8 mouse cellular contexts compared by ENCODE assay signal in genomic region chr4:130308231-130309081, GRCm38 (mm10). TPM values are rescaled to one million over a fixed set of nuclear protein-coding genes. Genes with fewer than 3 reads are reported as not detected.
DNase-seq lines count a peak whose midpoint lies in the region; ATAC-seq and TF ChIP-seq lines count a peak whose summit lies in the region.

Gene Fabp3 (plus strand): TSS chr4:130308595.
Gene Gm10570 (minus strand): TSS chr4:130308674.

- peak within 1 kb of the TSS; percentile 65 for H3K4me3 ChIP-seq in forebrain, embryonic 16.5 days (replicated peaks; ENCODE audit: low read length)
- peak within 1 kb of the TSS; percentile 57 for H3K4me3 ChIP-seq in lung, adult 2 months (replicated peaks; ENCODE audit: extremely low read depth, low read depth, low read length)

- H3K27me3 ChIP-seq in forebrain, embryonic 16.5 days (replicated peaks; ENCODE audit: control insufficient read depth, insufficient read depth, low read length) = 0 out of 2 replicates have a peak, but pooled peaks cover 7% of the 10 kb centered on the region

- WGBS in forebrain, embryonic 16.5 days = under 1% methylated on average over 52 of the region's 52 CpGs
- WGBS in lung, adult 2 months = 1% methylated on average over 52 of the region's 52 CpGs

- TF ChIP-seq POLR2A in lung, adult 2 months (IDR thresholded peaks at IDR 0.05; ENCODE audit: borderline replicate concordance, extremely low read depth, low read depth, low read length) = no peak

- peaks cover 12% of the 10 kb centered on the region for H3K4me1 ChIP-seq in forebrain, embryonic 16.5 days (replicated peaks; ENCODE audit: control insufficient read depth, insufficient read depth, low read length)
- H3K4me1 ChIP-seq in lung, adult 2 months (ENCODE audit: control insufficient read depth, insufficient read depth, low read length) = no peaks in the 10 kb centered on the region

- H3K4me2 ChIP-seq in forebrain, embryonic 16.5 days (ENCODE audit: low read length) = peak within 1 kb of the TSS; percentile 89

- H3K9ac ChIP-seq in forebrain, embryonic 16.5 days (replicated peaks; ENCODE audit: low read depth, low read length) = peak within 1 kb of the TSS; percentile 62

- DNase-seq in CD4-positive helper T cell, adult 2 months (ENCODE audit: low read depth, low spot score) = peak; percentile 25
- peak; percentile 83 for DNase-seq in cerebellum, adult 11-12 months
- peak; percentile 75 to 80 for DNase-seq in heart, postnatal 14 days
- peak; percentile 66 to 76 for DNase-seq in layer of hippocampus, adult 18-20 months (ENCODE audit: low spot score in 2 of 2)
- peak; percentile 33 for DNase-seq in lung, adult 2 months
- DNase-seq in retina, adult 2 months (ENCODE audit: low read depth, low spot score) = peak; percentile 32
- no peak for DNase-seq in thymus, adult 18-20 months

- no peaks in the 10 kb centered on the region for H3K36me3 ChIP-seq in forebrain, embryonic 16.5 days (ENCODE audit: control insufficient read depth, insufficient read depth)

- intact Hi-C loops in heart, postnatal 14 days (cut with DNase I) = no loop called here

- 0 out of 2 replicates have a peak within 1 kb of the TSS, but pooled peaks have one; percentile 16 for H3K27ac ChIP-seq in forebrain, embryonic 16.5 days (ENCODE audit: low read length)

- no peaks in the 10 kb centered on the region for H3K9me3 ChIP-seq in forebrain, embryonic 16.5 days (ENCODE audit: control insufficient read depth, low read length)

- peak; percentile 72 for ATAC-seq in forebrain, embryonic 16.5 days

- no peak for TF ChIP-seq CTCF in lung, adult 2 months (IDR thresholded peaks at IDR 0.05; ENCODE audit: insufficient read depth, low read length)

RNA-seq across cellular contexts. Expression of gene Fabp3, which starts in this region (rescaled TPM):
- 106 and 143 TPM in 2 replicates for polyA plus RNA-seq in forebrain, embryonic 16.5 days (2015; fragmentation: Nextera tagmentation; extraction: Ambion mirVana)
- 1,000 to 10,000 TPM; 5,520 to 6,453 TPM for total RNA-seq in heart, postnatal 14 days (2021)
- total RNA-seq in layer of hippocampus, adult 18-20 months (2021) = 100 to 1,000 TPM in 1 of 2 experiments, 10 to 100 TPM in 1; 91.8 to 107 TPM
- polyA plus RNA-seq in lung, adult 2 months (2012; rRNA removed) = 48.5 and 75.4 TPM in 2 replicates

RNA-seq across cellular contexts. Expression of gene Gm10570, which starts in this region (rescaled TPM):
- 0.92 and 1.3 TPM in 2 replicates for polyA plus RNA-seq in forebrain, embryonic 16.5 days (2015; fragmentation: Nextera tagmentation; extraction: Ambion mirVana)
- total RNA-seq in heart, postnatal 14 days (2021) = 1 to 10 TPM in 1 of 2 experiments, not detected in 1; 1.0 TPM
- 1 to 10 TPM in 1 of 2 experiments, under 1 TPM in 1; 0.69 to 2.4 TPM for total RNA-seq in layer of hippocampus, adult 18-20 months (2021)
- 0.40 TPM in 1 of 2 replicates, not detected in the other for polyA plus RNA-seq in lung, adult 2 months (2012; rRNA removed)

Comparison
In these comparisons a context has a peak if more than half of its experiments do, and no peak if none do; other contexts are left out.
1. RNA of gene Fabp3 (total RNA-seq): 5,520 to 6,453 TPM in heart, postnatal 14 days; 91.8 to 107 TPM in layer of hippocampus, adult 18-20 months; every median in the first group is over 10 times any median in the second.
2. DNase-seq: peak in CD4-positive helper T cell, adult 2 months (single experiment), cerebellum, adult 11-12 months (single experiment), heart, postnatal 14 days (2 of 2), layer of hippocampus, adult 18-20 months (2 of 2), lung, adult 2 months (single experiment) and retina, adult 2 months (single experiment); none in thymus, adult 18-20 months (0 of 2).